Mouse (Mus musculus): Measurements from ENCODE around the gene Top2a. TPM values are rescaled to one million over a fixed set of nuclear protein-coding genes. Genes with fewer than 3 reads are reported as not detected.

Gene Top2a
- polyA plus RNA-seq (2016; fragmentation: Nextera tagmentation; extraction: Ambion mirVana) = 196 and 201 TPM in 2 replicates

GRCm38 (mm10) chr11:99023500-99024467 is at the start of gene Top2a:
Gene Top2a (minus strand): TSS chr11:99024189.
- peak within 1 kb of the TSS; percentile 76 for H3K9ac ChIP-seq
- H3K27ac ChIP-seq (ENCODE audit: poor library complexity, severe bottlenecking) = peak within 1 kb of the TSS; percentile 41
- ATAC-seq (ENCODE audit: insufficient number of reproducible peaks, low FRiP score) = peak; percentile 93
- H3K9me3 ChIP-seq (replicated peaks) = no peaks in the 10 kb centered on the region
- peaks cover 14% of the 10 kb centered on the region for H3K4me1 ChIP-seq (replicated peaks)
- WGBS = under 1% methylated on average over 54 of the region's 54 CpGs
- H3K4me2 ChIP-seq = peak within 1 kb of the TSS; percentile 72
- H3K36me3 ChIP-seq = peaks cover 30% of the 10 kb centered on the region
- peak within 1 kb of the TSS; percentile 74 for H3K4me3 ChIP-seq
- no peaks in the 10 kb centered on the region for H3K27me3 ChIP-seq (replicated peaks)

DNA sequence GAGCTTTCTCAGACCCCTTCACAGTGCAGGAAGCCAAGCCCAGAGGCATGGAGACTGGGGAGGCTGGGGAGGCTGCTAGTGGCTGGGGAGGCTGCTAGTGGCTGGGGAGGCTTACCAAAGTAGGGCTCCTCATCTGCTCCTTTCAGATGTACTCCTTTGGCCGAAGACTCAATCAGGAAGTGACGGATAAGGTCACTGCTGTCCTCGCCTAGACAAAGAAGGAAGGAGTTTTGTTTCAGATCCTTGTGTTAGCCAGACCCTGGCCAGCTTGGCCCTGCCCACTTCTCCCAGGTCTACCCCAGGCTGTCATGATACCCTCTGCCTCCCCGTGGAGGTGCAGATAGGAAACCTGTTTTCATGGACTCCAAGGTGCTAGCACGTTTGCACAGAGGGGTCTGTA is 49.8 kb upstream of the Top2a start:
- ATAC-seq (ENCODE audit: insufficient number of reproducible peaks, low FRiP score) = no peak; the same call in 1 of the 2 replicates

DNA sequence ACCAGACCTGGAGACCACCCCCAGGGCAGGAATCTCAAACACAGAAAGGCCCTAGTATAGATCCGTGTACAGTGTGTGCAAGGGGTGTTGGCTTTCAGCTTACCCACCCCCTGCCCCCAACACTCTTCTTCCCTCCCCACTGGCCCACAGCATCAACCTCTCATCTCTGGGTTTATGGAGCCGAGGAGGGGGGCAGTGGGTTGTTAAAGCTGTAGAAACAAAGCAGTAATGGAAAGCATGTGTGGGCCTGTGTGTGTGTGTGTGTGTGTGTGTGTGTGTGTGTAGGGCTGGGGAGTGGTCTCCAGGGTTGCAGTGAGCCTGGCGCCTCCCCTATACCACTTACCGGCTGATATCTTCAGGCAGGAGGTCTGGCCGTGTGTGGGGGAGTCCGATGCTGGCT is 47.9 kb upstream of the Top2a start:
- Histone ChIP-seq H3K4me3 (no peak overlapping the region), H3K9me3 (replicated peaks) (no peaks in the 10 kb centered on the region), H3K4me1 (replicated peaks) (peaks cover 14% of the 10 kb centered on the region; the same call in 1 of the 2 replicates), H3K27me3 (replicated peaks) (no peaks in the 10 kb centered on the region), H3K27ac (ENCODE audit: poor library complexity, severe bottlenecking) (no peak overlapping the region), H3K4me2 (no peak overlapping the region), H3K9ac (no peak overlapping the region), H3K36me3 (no peaks in the 10 kb centered on the region)
- ATAC-seq (ENCODE audit: insufficient number of reproducible peaks, low FRiP score) = no peak; the same call in 1 of the 2 replicates
- 19% methylated on average over 6 of the region's 6 CpGs for WGBS

More for the DNA sequence above, 49.8 kb upstream of the Top2a start:
- Histone ChIP-seq H3K27ac (ENCODE audit: poor library complexity, severe bottlenecking) (no peak overlapping the region), H3K9me3 (replicated peaks) (no peaks in the 10 kb centered on the region), H3K9ac (0 out of 2 replicates have a peak overlapping the region, but pooled peaks have one; percentile 2), H3K27me3 (replicated peaks) (no peaks in the 10 kb centered on the region), H3K4me2 (no peak overlapping the region), H3K4me1 (replicated peaks) (peaks cover 14% of the 10 kb centered on the region; the same call in 1 of the 2 replicates), H3K36me3 (no peaks in the 10 kb centered on the region), H3K4me3 (no peak overlapping the region)
- WGBS = 49% methylated on average over 5 of the region's 5 CpGs

DNA sequence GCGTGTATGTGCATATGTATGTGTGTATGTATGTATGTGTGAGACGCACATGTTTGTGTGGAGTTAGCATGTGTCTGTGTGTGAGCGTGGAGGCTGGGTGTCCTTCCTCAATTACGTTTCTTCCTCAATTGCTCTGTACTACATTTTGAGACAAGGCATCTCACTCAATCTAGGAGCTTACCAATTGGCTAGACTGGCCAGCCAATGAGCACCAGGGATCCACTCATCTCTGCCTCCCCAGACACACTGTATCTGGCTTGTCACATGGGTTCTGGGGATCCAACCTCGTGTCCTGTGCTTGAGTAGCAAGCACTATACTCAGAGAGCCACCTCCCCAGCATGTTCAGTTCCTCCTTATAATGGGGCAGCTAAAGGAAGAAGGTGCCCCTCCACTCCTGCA is 44.5 kb upstream of the Top2a start:
- WGBS = 77% methylated on average over 5 of the region's 5 CpGs
- ATAC-seq (ENCODE audit: insufficient number of reproducible peaks, low FRiP score) = no peak
- Histone ChIP-seq H3K36me3 (no peaks in the 10 kb centered on the region), H3K4me1 (replicated peaks) (peaks cover 21% of the 10 kb centered on the region), H3K9me3 (replicated peaks) (no peaks in the 10 kb centered on the region), H3K9ac (no peak overlapping the region), H3K27ac (ENCODE audit: poor library complexity, severe bottlenecking) (no peak overlapping the region), H3K4me3 (no peak overlapping the region), H3K27me3 (replicated peaks) (no peaks in the 10 kb centered on the region), H3K4me2 (no peak overlapping the region)

DNA sequence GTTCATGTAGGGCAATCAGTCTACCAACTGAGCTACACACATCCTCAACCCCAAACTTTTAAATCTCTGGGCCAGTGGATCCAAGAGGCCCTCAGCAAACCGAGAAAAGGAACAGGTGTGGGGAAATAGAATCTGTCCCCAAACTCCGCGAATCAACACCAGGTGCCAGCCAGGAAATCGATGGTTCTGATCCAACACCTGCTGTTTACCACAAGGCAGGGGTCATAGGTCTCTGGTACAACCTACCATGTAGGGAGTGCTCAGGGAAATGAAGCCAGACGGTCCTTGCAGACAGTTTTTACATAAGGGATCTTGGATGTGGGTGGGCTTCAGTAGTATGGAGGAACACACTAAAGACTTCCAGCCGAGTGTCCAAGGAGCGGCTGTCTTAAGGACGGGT is 43.6 kb upstream of the Top2a start:
- Histone ChIP-seq H3K27me3 (replicated peaks) (no peaks in the 10 kb centered on the region), H3K9ac (no peak overlapping the region), H3K4me3 (no peak overlapping the region), H3K27ac (ENCODE audit: poor library complexity, severe bottlenecking) (no peak overlapping the region), H3K36me3 (no peaks in the 10 kb centered on the region), H3K9me3 (replicated peaks) (no peaks in the 10 kb centered on the region), H3K4me1 (replicated peaks) (peaks cover 25% of the 10 kb centered on the region), H3K4me2 (no peak overlapping the region)
- WGBS = 85% methylated on average over 8 of the region's 8 CpGs
- no peak for ATAC-seq (ENCODE audit: insufficient number of reproducible peaks, low FRiP score)

GRCm38 (mm10) chr11:99065979-99066378 is 42.0 kb upstream of the Top2a start:
- H3K4me1 ChIP-seq (replicated peaks) = peaks cover 17% of the 10 kb centered on the region
- no peaks in the 10 kb centered on the region for H3K9me3 ChIP-seq (replicated peaks)
- no peak overlapping the region for H3K9ac ChIP-seq
- H3K4me3 ChIP-seq = no peak overlapping the region
- H3K27me3 ChIP-seq (replicated peaks) = no peaks in the 10 kb centered on the region
- H3K27ac ChIP-seq (ENCODE audit: poor library complexity, severe bottlenecking) = peak overlapping the region; percentile 42; the same call in 1 of the 2 replicates
- peak; percentile 26 for ATAC-seq (ENCODE audit: insufficient number of reproducible peaks, low FRiP score)
- H3K36me3 ChIP-seq = no peaks in the 10 kb centered on the region
- 3% methylated on average over 2 of the region's 2 CpGs for WGBS
- peak overlapping the region; percentile 31; the same call in 1 of the 2 replicates for H3K4me2 ChIP-seq

- Histone ChIP-seq H3K4me3 (no peak overlapping the region), H3K27me3 (replicated peaks) (no peaks in the 10 kb centered on the region), H3K4me2 (peak overlapping the region; percentile 31; the same call in 1 of the 2 replicates), H3K9ac (no peak overlapping the region), H3K27ac (ENCODE audit: poor library complexity, severe bottlenecking) (no peak overlapping the region; the same call in 1 of the 2 replicates), H3K4me1 (replicated peaks) (peaks cover 17% of the 10 kb centered on the region), H3K36me3 (no peaks in the 10 kb centered on the region), H3K9me3 (replicated peaks) (no peaks in the 10 kb centered on the region)
- no peak for ATAC-seq (ENCODE audit: insufficient number of reproducible peaks, low FRiP score)
- WGBS = 72% methylated on average over 3 of the region's 3 CpGs
These were observed 41.4 kb upstream of the Top2a start for GRCm38 (mm10) chr11:99065353-99065752.

- no peak overlapping the region for H3K9ac ChIP-seq
- WGBS = 32% methylated on average over 8 of the region's 8 CpGs
These were observed 39.6 kb upstream of the Top2a start for GRCm38 (mm10) chr11:99063406-99064131.

DNA sequence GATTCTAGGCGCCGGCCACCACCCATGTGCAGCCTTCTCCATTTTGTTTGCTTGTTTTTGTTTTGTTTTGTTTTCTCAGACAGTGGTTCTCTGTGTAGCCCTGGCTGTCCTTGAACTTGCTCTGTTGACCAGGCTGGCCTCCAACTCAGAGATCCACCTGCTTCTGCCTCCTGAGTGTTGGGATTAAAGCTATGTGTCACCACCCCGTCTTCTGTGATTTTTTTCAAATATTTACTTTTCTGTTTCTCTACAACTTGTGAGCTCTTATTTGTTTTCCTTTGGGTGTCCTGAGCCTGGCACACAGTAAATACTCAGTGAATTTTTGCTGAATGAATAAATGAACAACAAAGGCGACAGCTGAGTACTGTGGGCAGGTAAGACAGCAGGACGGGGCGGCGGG is 38.7 kb upstream of the Top2a start:
- Histone ChIP-seq H3K9ac (no peak overlapping the region), H3K4me3 (no peak overlapping the region), H3K27ac (ENCODE audit: poor library complexity, severe bottlenecking) (no peak overlapping the region), H3K4me2 (no peak overlapping the region), H3K9me3 (replicated peaks) (peaks cover 10% of the 10 kb centered on the region), H3K4me1 (replicated peaks) (peaks cover 17% of the 10 kb centered on the region), H3K36me3 (no peaks in the 10 kb centered on the region), H3K27me3 (replicated peaks) (no peaks in the 10 kb centered on the region)
- no peak for ATAC-seq (ENCODE audit: insufficient number of reproducible peaks, low FRiP score)
- 82% methylated on average over 7 of the region's 7 CpGs for WGBS

More at GRCm38 (mm10) chr11:99063406-99064131, 39.6 kb upstream of the Top2a start:
- Histone ChIP-seq H3K4me3 (no peak overlapping the region), H3K36me3 (no peaks in the 10 kb centered on the region), H3K4me2 (no peak overlapping the region), H3K4me1 (replicated peaks) (peaks cover 17% of the 10 kb centered on the region), H3K27me3 (replicated peaks) (no peaks in the 10 kb centered on the region), H3K9me3 (replicated peaks) (peaks cover 10% of the 10 kb centered on the region), H3K27ac (ENCODE audit: poor library complexity, severe bottlenecking) (no peak overlapping the region)
- no peak for ATAC-seq (ENCODE audit: insufficient number of reproducible peaks, low FRiP score)

DNA sequence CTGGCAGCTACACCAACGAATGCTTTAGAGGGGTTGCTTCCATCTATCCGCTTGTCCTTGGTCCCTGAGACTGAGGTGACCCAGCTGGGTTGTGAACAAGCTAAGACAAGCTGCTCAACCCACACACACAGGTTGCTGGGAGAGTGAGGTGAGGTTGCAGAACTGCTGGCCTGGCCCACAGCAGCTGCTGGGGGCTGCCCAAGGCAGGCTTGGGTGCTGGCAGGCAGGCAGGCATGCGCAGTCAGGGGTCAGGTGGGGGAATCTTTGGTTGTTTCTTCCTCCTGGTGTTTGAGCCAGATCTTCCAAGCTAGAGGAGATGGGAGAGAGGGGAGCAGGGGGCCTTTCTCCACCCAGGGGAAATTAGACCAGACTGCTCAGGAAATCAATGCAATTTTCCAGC is 36.4 kb upstream of the Top2a start:
- H3K4me2 ChIP-seq = no peak overlapping the region
- no peaks in the 10 kb centered on the region for H3K27me3 ChIP-seq (replicated peaks)
- H3K4me1 ChIP-seq (replicated peaks) = peaks cover 12% of the 10 kb centered on the region
- no peak overlapping the region for H3K4me3 ChIP-seq
- H3K9me3 ChIP-seq (replicated peaks) = peaks cover 10% of the 10 kb centered on the region
- H3K36me3 ChIP-seq = no peaks in the 10 kb centered on the region
- WGBS = 76% methylated on average over 3 of the region's 3 CpGs
- ATAC-seq (ENCODE audit: insufficient number of reproducible peaks, low FRiP score) = no peak
- H3K9ac ChIP-seq = 0 out of 2 replicates have a peak overlapping the region, but pooled peaks have one; percentile 7
- H3K27ac ChIP-seq (ENCODE audit: poor library complexity, severe bottlenecking) = no peak overlapping the region
